ENCODE assay signal across 23 mouse cellular contexts in the genomic region with DNA sequence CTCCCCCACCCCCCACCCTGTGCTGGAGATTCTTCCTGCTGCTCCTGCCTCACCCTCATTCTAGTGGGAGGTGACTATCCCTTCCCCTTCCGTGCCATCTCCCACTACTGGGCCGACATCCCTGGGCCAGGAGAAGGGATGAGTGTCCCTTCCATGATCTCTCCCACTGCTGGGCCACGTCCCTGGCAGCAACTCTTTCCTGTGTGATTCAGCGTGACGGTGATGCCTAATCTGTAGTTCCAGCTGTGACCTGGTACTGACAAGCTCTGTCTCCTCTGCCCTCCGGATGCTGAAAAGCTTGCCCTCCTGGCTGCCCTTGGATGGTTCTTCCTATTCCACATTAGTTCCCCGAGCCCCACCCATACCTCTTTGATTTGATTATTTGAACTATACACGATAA. TPM values are rescaled to one million over a fixed set of nuclear protein-coding genes. Genes with fewer than 3 reads are reported as not detected.
DNase-seq lines count a peak whose midpoint lies in the region; ATAC-seq lines count a peak whose summit lies in the region.
"Had no signal": no experiment of that assay in that cellular context is flagged by ENCODE, and none has a peak within 500 bp of the region (broad histone marks: within the 10 kb centered on the region; RNA-seq: fewer than 3 reads in every experiment).

No protein-coding gene starts in this region.

- ATAC-seq in midbrain, embryonic 13.5 days: 0 out of 2 replicates have a peak, but pooled peaks have one; percentile 9
- ATAC-seq: forebrain, embryonic 16.5 days had no signal

- no peak overlapping the region for H3K4me3 ChIP-seq in midbrain, embryonic 13.5 days (replicated peaks)
- H3K4me3 ChIP-seq in midbrain, embryonic 10.5 days: no peak overlapping the region
- H3K4me3 ChIP-seq: embryonic facial prominence, embryonic 15.5 days; heart, embryonic 15.5 days; limb, embryonic 12.5 days; liver, embryonic 13.5 days had no signal

- intact Hi-C loops in heart, postnatal 10 days (cut with DNase I): no loop called here
- intact Hi-C loops in heart, postnatal 14 days (cut with DNase I): no loop called here

- H3K9me3 ChIP-seq in midbrain, embryonic 13.5 days: no peaks in the 10 kb centered on the region
- H3K9me3 ChIP-seq in midbrain, embryonic 10.5 days (replicated peaks): no peaks in the 10 kb centered on the region
- H3K9me3 ChIP-seq: embryonic facial prominence, embryonic 15.5 days; heart, embryonic 15.5 days; limb, embryonic 12.5 days; liver, embryonic 13.5 days had no signal

- H3K9ac ChIP-seq in midbrain, embryonic 13.5 days (replicated peaks): no peak overlapping the region
- H3K9ac ChIP-seq: embryonic facial prominence, embryonic 15.5 days; heart, embryonic 15.5 days; limb, embryonic 12.5 days; liver, embryonic 13.5 days had no signal

- H3K27me3 ChIP-seq in midbrain, embryonic 13.5 days: no peaks in the 10 kb centered on the region
- H3K27me3 ChIP-seq in midbrain, embryonic 10.5 days (ENCODE audit: low read depth, poor library complexity, severe bottlenecking): no peaks in the 10 kb centered on the region
- H3K27me3 ChIP-seq: CH12.LX; embryonic facial prominence, embryonic 15.5 days; heart, embryonic 15.5 days; limb, embryonic 12.5 days; liver, embryonic 13.5 days had no signal

- H3K36me3 ChIP-seq in midbrain, embryonic 13.5 days: no peaks in the 10 kb centered on the region
- no peaks in the 10 kb centered on the region for H3K36me3 ChIP-seq in midbrain, embryonic 10.5 days
- H3K36me3 ChIP-seq: embryonic facial prominence, embryonic 15.5 days; heart, embryonic 15.5 days; limb, embryonic 12.5 days; liver, embryonic 13.5 days had no signal

- WGBS in midbrain, embryonic 13.5 days: 61% methylated on average over 8 of the region's 8 CpGs
- 72% methylated on average over 8 of the region's 8 CpGs for WGBS in midbrain, embryonic 10.5 days

- no peak overlapping the region for H3K4me2 ChIP-seq in midbrain, embryonic 13.5 days (replicated peaks)
- H3K4me2 ChIP-seq: embryonic facial prominence, embryonic 15.5 days; heart, embryonic 15.5 days; limb, embryonic 12.5 days; liver, embryonic 13.5 days; midbrain, embryonic 11.5 days had no signal

- DNase-seq in adrenal gland, postnatal 25 days: peak; percentile 33
- no peak for DNase-seq in adrenal gland, adult 18-20 months (ENCODE audit: low spot score in 2 of 2)
- peak; percentile 16 to 18 for DNase-seq in heart, postnatal 10 days
- DNase-seq in heart, postnatal 14 days: no peak
- no peak for DNase-seq in midbrain, embryonic 10.5 days (ENCODE audit: low spot score)
- DNase-seq in lung, postnatal 36 days: peak; percentile 34
- DNase-seq in right cerebral cortex, postnatal 14 days: no peak
- DNase-seq: cerebellum, adult 18-20 months; cerebellum, postnatal 36 days; kidney, adult 18-20 months; liver, embryonic 13.5 days; retina, postnatal 1 day; right cerebral cortex, postnatal 4 days had no signal

- no peak overlapping the region for H3K27ac ChIP-seq in midbrain, embryonic 13.5 days
- no peak overlapping the region; the same call in 1 of the 2 replicates for H3K27ac ChIP-seq in midbrain, embryonic 10.5 days (replicated peaks)
- H3K27ac ChIP-seq: embryonic facial prominence, embryonic 15.5 days; heart, embryonic 15.5 days; kidney, postnatal 0 days; limb, embryonic 12.5 days; liver, embryonic 13.5 days; macrophage had no signal

- peaks cover 26% of the 10 kb centered on the region for H3K4me1 ChIP-seq in midbrain, embryonic 13.5 days (replicated peaks)
- H3K4me1 ChIP-seq in midbrain, embryonic 10.5 days: peaks cover 43% of the 10 kb centered on the region
- H3K4me1 ChIP-seq: heart, embryonic 15.5 days; limb, embryonic 12.5 days; liver, embryonic 13.5 days had no signal

RNA-seq across cellular contexts. Expression of a gene that starts 31.3 kb away (rescaled TPM):
- total RNA-seq in adrenal gland, postnatal 25 days (2021): 21.3 and 25.3 TPM in 2 replicates
- 10 to 100 TPM; 18.5 to 22.0 TPM for total RNA-seq in adrenal gland, adult 18-20 months (2021)
- total RNA-seq in heart, postnatal 10 days (2021): 10 to 100 TPM; 21.6 to 24.3 TPM
- total RNA-seq in heart, postnatal 14 days (2021): 10 to 100 TPM; 19.0 to 20.9 TPM
- polyA plus RNA-seq in midbrain, embryonic 13.5 days (2015; fragmentation: Nextera tagmentation; extraction: Ambion mirVana): 25.0 and 27.1 TPM in 2 replicates
- 24.8 and 33.9 TPM in 2 replicates for polyA plus RNA-seq in midbrain, embryonic 10.5 days (2016; fragmentation: Nextera tagmentation; extraction: Ambion mirVana)
- total RNA-seq: MEL had no signal

Comparison
In these comparisons a context has a peak if more than half of its experiments do, and no peak if none do; other contexts are left out.
1. DNase-seq: peak in adrenal gland, postnatal 25 days (single experiment), heart, postnatal 10 days (2 of 2) and lung, postnatal 36 days (single experiment); none in adrenal gland, adult 18-20 months (0 of 2), heart, postnatal 14 days (0 of 2), midbrain, embryonic 10.5 days (single experiment) and right cerebral cortex, postnatal 14 days (single experiment).